Mouse (Mus musculus): ENCODE results near the gene Fam71f2.

DNA sequence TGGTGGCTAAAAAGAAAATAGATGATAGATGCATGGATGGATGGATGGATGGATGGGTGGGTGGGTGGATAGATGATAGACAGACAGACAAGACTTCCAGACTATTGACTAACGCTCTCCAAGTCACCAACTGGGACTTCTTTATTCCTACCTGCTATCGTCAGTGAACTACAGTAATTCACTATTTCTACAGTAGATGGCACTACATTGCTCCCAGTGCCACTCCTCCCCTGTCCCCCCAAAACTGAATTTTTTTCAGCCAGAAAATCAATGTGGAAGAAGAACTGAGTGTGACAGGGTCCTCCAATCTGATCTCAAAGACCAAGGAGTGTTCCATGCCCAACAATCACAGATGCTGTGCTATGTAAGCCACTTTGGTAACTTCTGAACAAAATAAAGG is 37.7 kb upstream of the Fam71f2 start:
- TF ChIP-seq CTCF (conservative IDR thresholded peaks at IDR 0.05; ENCODE audit: low read length) (peak; percentile 69), POU5F1 (IDR thresholded peaks at IDR 0.05; ENCODE audit: borderline replicate concordance, low read length) (no peak), NANOG (IDR thresholded peaks at IDR 0.05; ENCODE audit: borderline replicate concordance, low read length) (no peak)
